Mouse (Mus musculus) forebrain, postnatal 0 days (tissue): ENCODE measurements around the gene Cachd1. TPM values are rescaled to one million over a fixed set of nuclear protein-coding genes. Genes with fewer than 3 reads are reported as not detected.

Experiments used
- ATAC-seq: fragments of 200-750 bp; cut with Nextera tagmentation; 2 replicates; pipeline ENCODE4 v1.8.0; 2017; ENCODE audit warnings: mild to moderate bottlenecking, moderate library complexity
- DNase-seq: peaks from one replicate; pipeline ENCODE4 v3.0.0-alpha.2; 2015
- H3K27ac ChIP-seq: fragments of 300-500 bp; sonication (generic); 2 replicates; pipeline ENCODE4 v1.5.1; 2014; ENCODE audit warnings: low read depth, mild to moderate bottlenecking, antibody characterized with exemption, low read length, moderate library complexity, mixed read lengths
- H3K27me3 ChIP-seq: fragments of 300-500 bp; sonication (generic); 2 replicates; pipeline ENCODE4 v1.6.1; 2014; ENCODE audit warnings: mild to moderate bottlenecking, low read length, mixed read lengths; ENCODE audit not compliant: insufficient read depth
- H3K36me3 ChIP-seq: fragments of 300-500 bp; sonication (generic); 2 replicates; pipeline ENCODE4 v1.6.1; 2014; ENCODE audit warnings: mild to moderate bottlenecking, moderate library complexity; ENCODE audit not compliant: insufficient read depth
- H3K4me1 ChIP-seq: fragments of 300-500 bp; sonication (generic); 2 replicates; pipeline ENCODE4 v1.6.1; 2014; ENCODE audit warnings: antibody characterized with exemption; ENCODE audit not compliant: insufficient read depth
- H3K4me2 ChIP-seq: fragments of 300-500 bp; sonication (generic); 2 replicates; pipeline ENCODE4 v1.6.1; 2014; ENCODE audit warnings: low read depth, mild to moderate bottlenecking, moderate library complexity
- H3K4me3 ChIP-seq: fragments of 300-500 bp; sonication (generic); 2 replicates; pipeline ENCODE4 v1.5.1; 2014; ENCODE audit warnings: low read depth, low read length, mixed read lengths
- H3K9ac ChIP-seq: fragments of 300-500 bp; sonication (generic); 2 replicates; pipeline ENCODE4 v1.6.1; 2014; ENCODE audit warnings: mild to moderate bottlenecking
- H3K9me3 ChIP-seq: fragments of 300-500 bp; sonication (generic); 2 replicates; pipeline ENCODE4 v1.6.1; 2016; ENCODE audit warnings: low read length
- CTCF ChIP-seq: sonication (generic); IDR thresholded peaks from 2 replicates; pipeline ENCODE4 v1.5.1; 2016; ENCODE audit warnings: antibody characterized with exemption, control low read depth, low read depth
- WGBS: fragments of 180-500 bp; shearing (Covaris S2); extraction: QIAGEN DNeasy Blood & Tissue Kit; methylation state at CpG from one replicate; pipeline ENCODE4 v1.1.7; 2014; 5-methylcytosine and 5-hydroxymethylcytosine counted together
- polyA plus RNA-seq: library from polyadenylated mRNA; unstranded; fragments of >200 nt; fragmentation: Nextera tagmentation; extraction: Ambion mirVana; gene quantifications from 2 replicates; pipeline ENCODE4 v1.2.1, GENCODE M21; 2015
- total RNA-seq: library from RNA; depleted of rRNA; stranded (reverse); fragments of >200 nt; gene quantifications from 2 replicates; pipeline ENCODE4 v1.2.3, GENCODE M21; 2014

The Cachd1 gene
- total and polyA plus RNA-seq, 2 experiments from 2014 or later: 12.9 to 16.9 TPM

DNA sequence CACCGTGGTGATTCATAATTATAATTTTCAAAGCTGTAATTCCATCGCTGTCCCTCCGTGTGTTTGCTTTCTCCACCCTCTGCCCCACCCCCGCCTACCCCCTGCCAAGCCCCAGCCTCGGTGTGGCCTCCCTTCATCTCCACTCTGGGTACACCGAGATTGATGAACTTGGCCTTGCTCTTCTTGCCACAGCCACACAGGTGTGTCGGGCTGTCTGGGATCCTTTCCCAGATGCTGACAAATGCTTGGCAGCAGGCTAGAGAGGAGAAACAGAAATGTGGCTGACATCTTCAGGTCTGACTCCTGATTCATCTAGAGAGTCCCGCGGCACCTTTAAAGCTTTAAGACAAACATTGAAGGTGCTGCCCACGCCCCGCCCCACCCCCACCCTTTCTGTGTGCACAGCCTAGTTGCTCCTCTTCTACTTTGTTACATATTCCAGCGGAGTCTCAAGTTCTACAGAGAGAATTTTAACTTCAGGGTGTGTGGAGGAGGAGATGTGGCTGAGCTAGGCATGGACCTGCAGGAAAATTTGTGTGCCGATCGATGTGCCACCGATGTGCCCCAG lies 87.5 kb downstream of the Cachd1 start:
- no peak for DNase-seq
- ATAC-seq: no peak
- no peak overlapping the region for H3K27ac ChIP-seq
- no peaks in the 10 kb centered on the region for H3K27me3 ChIP-seq
- no peak overlapping the region for H3K4me2 ChIP-seq
- WGBS: 60% methylated on average over 15 of the region's 15 CpGs
- H3K9ac ChIP-seq: no peak overlapping the region
- no peak for TF ChIP-seq CTCF
- no peaks in the 10 kb centered on the region for H3K9me3 ChIP-seq
- H3K36me3 ChIP-seq: no peaks in the 10 kb centered on the region
- no peak overlapping the region for H3K4me3 ChIP-seq
- 0 out of 2 replicates have a peak, but pooled peaks cover 8% of the 10 kb centered on the region for H3K4me1 ChIP-seq

DNA sequence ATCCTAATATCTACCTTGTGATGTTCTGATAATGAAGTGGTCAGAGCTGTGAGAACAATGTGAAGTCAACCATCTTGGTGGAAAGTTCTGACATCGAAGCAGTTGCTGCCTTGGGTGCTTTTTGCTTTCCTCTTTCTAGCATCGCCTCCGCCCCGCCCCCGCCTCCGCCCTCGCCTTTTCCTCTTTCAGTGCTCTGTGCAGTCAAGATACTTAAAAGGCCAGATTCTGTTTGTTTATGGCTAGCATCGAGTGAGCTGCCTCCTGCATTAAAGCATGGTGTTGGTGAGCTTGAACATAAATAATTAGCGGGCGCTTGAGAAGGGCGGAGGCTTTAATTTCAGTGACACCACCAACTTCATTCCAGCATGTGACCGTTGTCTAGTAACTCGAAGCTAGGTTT lies 88.9 kb downstream of the Cachd1 start:
- no peaks in the 10 kb centered on the region; the same call in 1 of the 2 replicates for H3K36me3 ChIP-seq
- DNase-seq: no peak
- H3K9me3 ChIP-seq: no peaks in the 10 kb centered on the region
- H3K27ac ChIP-seq: no peak overlapping the region
- TF ChIP-seq CTCF: no peak
- 15% methylated on average over 13 of the region's 13 CpGs for WGBS
- no peak overlapping the region for H3K4me3 ChIP-seq
- no peaks in the 10 kb centered on the region for H3K27me3 ChIP-seq
- 0 out of 2 replicates have a peak, but pooled peaks cover 8% of the 10 kb centered on the region for H3K4me1 ChIP-seq
- ATAC-seq: no peak
- H3K9ac ChIP-seq: no peak overlapping the region
- peak overlapping the region; percentile 24 for H3K4me2 ChIP-seq

DNA sequence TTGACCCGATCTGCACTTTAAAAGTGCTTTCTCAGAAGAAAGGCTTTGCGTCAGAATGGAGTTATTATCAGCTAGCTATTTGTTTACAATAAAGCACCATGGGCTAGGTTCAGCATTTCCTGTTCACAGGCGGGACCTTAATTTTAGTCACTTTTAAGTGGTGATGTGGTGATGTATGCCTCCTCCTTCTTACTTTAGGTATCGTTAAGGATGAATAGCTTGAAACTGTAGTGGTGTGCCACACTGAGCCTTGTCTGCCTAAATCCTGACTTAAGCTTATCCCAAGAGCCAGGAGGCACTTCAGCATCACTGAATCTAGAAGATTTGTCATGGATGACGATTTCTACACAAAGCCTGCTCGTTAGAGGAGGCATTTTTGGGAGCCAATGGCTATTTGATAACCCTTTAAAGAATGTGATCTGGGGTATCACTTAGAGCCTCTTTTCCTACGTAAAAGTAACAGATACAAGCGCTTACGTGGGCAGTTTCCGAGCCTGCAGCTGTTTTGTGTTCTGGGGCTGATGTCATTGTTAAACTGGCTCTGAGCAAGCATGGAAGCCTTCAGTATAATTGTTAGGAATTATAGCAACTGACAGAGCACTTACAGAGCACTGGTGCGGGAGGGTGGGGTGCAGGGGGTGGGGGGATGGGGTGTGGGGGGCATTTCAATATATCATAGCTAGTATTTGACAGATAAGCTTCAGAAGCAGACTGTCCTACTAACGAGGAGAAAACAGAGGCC lies 89.7 kb downstream of the Cachd1 start:
- H3K4me1 ChIP-seq: 0 out of 2 replicates have a peak, but pooled peaks cover 8% of the 10 kb centered on the region
- WGBS: 21% methylated on average over 12 of the region's 12 CpGs
- H3K36me3 ChIP-seq: no peaks in the 10 kb centered on the region; the same call in 1 of the 2 replicates
- H3K4me2 ChIP-seq: peak overlapping the region; percentile 24; the same call in 1 of the 2 replicates
- DNase-seq (peak; percentile 30), ATAC-seq (peak; percentile 71; the same call in 1 of the 2 replicates)
- H3K27me3 ChIP-seq: no peaks in the 10 kb centered on the region
- H3K9me3 ChIP-seq: no peaks in the 10 kb centered on the region
- no peak overlapping the region for H3K9ac ChIP-seq
- H3K4me3 ChIP-seq: no peak overlapping the region
- no peak for TF ChIP-seq CTCF
- H3K27ac ChIP-seq: no peak overlapping the region; the same call in 1 of the 2 replicates

DNA sequence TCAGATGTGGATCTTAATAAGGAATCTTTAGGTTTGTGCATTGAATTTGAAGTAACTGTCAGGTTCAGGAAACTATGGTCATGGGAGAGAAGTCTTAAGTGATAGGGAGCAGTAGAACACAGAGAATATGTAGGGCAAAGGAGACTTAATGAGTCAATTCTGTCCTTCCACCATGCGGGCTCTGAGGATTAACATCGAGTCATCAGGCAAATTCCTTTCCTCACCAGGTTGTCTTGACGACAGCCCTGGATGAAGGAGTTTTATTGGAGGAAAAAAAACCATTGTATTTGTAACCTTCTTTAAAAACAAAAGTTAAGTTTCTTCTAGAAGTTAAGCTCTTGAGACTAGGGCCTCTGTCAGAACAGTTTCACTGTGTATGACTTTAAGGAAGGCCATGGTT lies 100.9 kb downstream of the Cachd1 start:
- Histone ChIP-seq H3K4me3 (no peak overlapping the region), H3K36me3 (no peaks in the 10 kb centered on the region), H3K4me1 (no peaks in the 10 kb centered on the region), H3K9me3 (no peaks in the 10 kb centered on the region), H3K9ac (no peak overlapping the region), H3K4me2 (no peak overlapping the region), H3K27ac (no peak overlapping the region), H3K27me3 (no peaks in the 10 kb centered on the region)
- ATAC-seq: no peak
- WGBS: 28% methylated on average over 3 of the region's 3 CpGs
- DNase-seq: no peak
- TF ChIP-seq CTCF: no peak

DNA sequence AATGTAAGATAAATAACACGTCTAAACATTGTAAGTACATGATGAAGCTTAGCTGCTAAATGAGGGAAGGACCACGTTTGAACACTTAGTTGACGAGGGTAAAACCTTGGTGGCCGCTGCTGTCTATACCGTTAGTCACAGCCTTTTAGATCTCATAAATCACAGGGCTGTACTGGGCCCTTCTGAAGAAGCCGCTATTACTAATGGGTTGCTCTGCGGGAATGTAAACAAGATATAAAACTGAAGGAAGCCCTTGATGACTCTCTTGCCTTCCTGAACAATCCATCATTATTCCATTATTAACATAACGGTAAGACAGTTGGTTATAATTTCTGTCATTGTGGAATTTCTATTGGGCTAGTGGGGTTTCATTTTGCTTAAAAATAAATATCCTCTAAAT lies 102.9 kb downstream of the Cachd1 start:
- no peaks in the 10 kb centered on the region for H3K4me1 ChIP-seq
- H3K9ac ChIP-seq: no peak overlapping the region
- no peak overlapping the region for H3K4me2 ChIP-seq
- no peaks in the 10 kb centered on the region for H3K9me3 ChIP-seq
- H3K4me3 ChIP-seq: no peak overlapping the region
- DNase-seq (no peak), ATAC-seq (no peak)
- H3K36me3 ChIP-seq: no peaks in the 10 kb centered on the region
- 75% methylated on average over 8 of the region's 8 CpGs for WGBS
- no peak for TF ChIP-seq CTCF
- H3K27ac ChIP-seq: no peak overlapping the region
- no peaks in the 10 kb centered on the region for H3K27me3 ChIP-seq

DNA sequence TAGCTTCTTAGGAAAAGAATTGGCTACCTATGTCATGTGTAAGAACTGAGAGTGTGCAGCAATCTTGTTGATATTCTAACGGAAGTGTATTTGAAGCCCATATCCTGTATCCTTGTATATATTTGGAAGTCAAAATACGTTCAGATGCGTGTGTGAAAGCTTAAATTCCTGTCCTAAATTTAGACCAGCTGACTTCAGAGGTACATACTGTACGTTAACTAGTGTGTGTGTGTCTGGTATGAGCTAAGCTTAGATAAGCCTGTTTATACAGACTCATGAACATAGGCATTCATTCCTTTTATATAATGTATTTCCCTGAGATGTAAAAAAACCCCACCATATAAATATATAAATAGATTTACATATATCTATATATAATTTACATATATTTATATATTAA lies 103.6 kb downstream of the Cachd1 start:
- Histone ChIP-seq H3K4me1 (no peaks in the 10 kb centered on the region), H3K27me3 (no peaks in the 10 kb centered on the region), H3K9ac (no peak overlapping the region), H3K36me3 (no peaks in the 10 kb centered on the region), H3K4me3 (no peak overlapping the region), H3K4me2 (no peak overlapping the region), H3K9me3 (no peaks in the 10 kb centered on the region), H3K27ac (no peak overlapping the region)
- no peak for TF ChIP-seq CTCF
- DNase-seq (no peak), ATAC-seq (no peak)
- 75% methylated on average over 4 of the region's 4 CpGs for WGBS
